Mouse (Mus musculus) erythroblast, embryonic 14.5 days (primary cell): ENCODE data around the gene Pitpnc1.

ENCODE experiments used
- GATA1 ChIP-seq: IDR thresholded peaks from 2 replicates; pipeline ENCODE4 v1.6.1; 2012; ENCODE audit warnings: low read length, inconsistent platforms, mixed read lengths
- TAL1 ChIP-seq: IDR thresholded peaks from 3 replicates; pipeline ENCODE4 v1.6.1; 2012; ENCODE audit warnings: low read length, inconsistent platforms, mixed read lengths

DNA sequence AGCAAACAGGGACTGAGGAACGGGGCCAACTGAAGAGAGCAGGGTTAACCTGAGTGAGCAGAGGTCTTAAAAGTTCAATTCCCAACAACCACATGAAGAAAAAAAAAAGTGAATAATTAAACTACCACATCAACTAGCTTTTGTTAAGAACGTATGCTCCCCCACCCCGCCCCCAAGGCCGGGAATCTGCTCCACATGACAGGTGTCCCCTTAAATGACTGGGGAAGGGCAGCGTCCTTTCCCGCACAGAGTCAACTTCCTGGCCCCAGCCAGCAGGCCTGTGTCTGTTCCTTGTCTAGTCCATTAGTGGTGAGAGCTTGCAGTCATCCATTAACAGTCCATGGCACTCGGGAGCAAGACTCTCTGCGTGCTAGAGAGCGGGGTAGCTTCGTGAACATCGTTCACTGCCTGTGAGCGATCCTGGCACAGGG is 7.2 kb downstream of the Pitpnc1 start:
- no peak for TF ChIP-seq GATA1
- no peak for TF ChIP-seq TAL1
